In genomic region chr9:121161818-121162565, GRCm38 (mm10) we compare ENCODE assay signal across 16 mouse cellular contexts.
DNase-seq lines count a peak whose midpoint lies in the region; ATAC-seq lines count a peak whose summit lies in the region.
"Had no signal": no experiment of that assay in that cellular context is flagged by ENCODE, and none has a peak within 500 bp of the region (broad histone marks: within the 10 kb centered on the region; RNA-seq: fewer than 3 reads in every experiment).

No protein-coding gene starts in this region.

- H3K4me1 ChIP-seq in hindbrain, embryonic 16.5 days (ENCODE audit: control insufficient read depth, insufficient read depth, low read depth, low read length), result no peaks in the 10 kb centered on the region
- peaks cover 4% of the 10 kb centered on the region; the same call in 1 of the 2 replicates for H3K4me1 ChIP-seq in hindbrain, embryonic 13.5 days (replicated peaks)
- H3K4me1 ChIP-seq in liver, embryonic 11.5 days (replicated peaks; ENCODE audit: control insufficient read depth, insufficient read depth, low read length), result no peaks in the 10 kb centered on the region
- peaks cover 3% of the 10 kb centered on the region for H3K4me1 ChIP-seq in forebrain, embryonic 15.5 days

- 0 out of 2 replicates have a peak, but pooled peaks have one; percentile 20 for ATAC-seq in hindbrain, embryonic 16.5 days
- no peak for ATAC-seq in hindbrain, embryonic 13.5 days (ENCODE audit: low FRiP score)
- ATAC-seq in liver, embryonic 11.5 days (replicated peaks; ENCODE audit: low FRiP score), result no peak
- no peak for ATAC-seq in forebrain, embryonic 15.5 days (replicated peaks)
- ATAC-seq: CD4-positive, CD25-positive, alpha-beta regulatory T cell, adult 4 months; forebrain, embryonic 16.5 days had no signal

- no peaks in the 10 kb centered on the region for H3K27me3 ChIP-seq in hindbrain, embryonic 16.5 days (replicated peaks; ENCODE audit: control insufficient read depth, insufficient read depth, low read length)
- H3K27me3 ChIP-seq in hindbrain, embryonic 13.5 days, result no peaks in the 10 kb centered on the region
- no peaks in the 10 kb centered on the region for H3K27me3 ChIP-seq in liver, embryonic 11.5 days (replicated peaks; ENCODE audit: control insufficient read depth, insufficient read depth, low read length)
- no peaks in the 10 kb centered on the region for H3K27me3 ChIP-seq in forebrain, embryonic 15.5 days
- H3K27me3 ChIP-seq: embryonic facial prominence, embryonic 13.5 days had no signal

- no peak overlapping the region for H3K4me3 ChIP-seq in hindbrain, embryonic 16.5 days (ENCODE audit: low read length)
- H3K4me3 ChIP-seq in hindbrain, embryonic 13.5 days, result no peak overlapping the region
- no peak overlapping the region for H3K4me3 ChIP-seq in liver, embryonic 11.5 days (ENCODE audit: low read depth, low read length)
- H3K4me3 ChIP-seq in forebrain, embryonic 15.5 days, result no peak overlapping the region
- H3K4me3 ChIP-seq: embryonic facial prominence, embryonic 13.5 days; heart, adult 2 months had no signal

- no peak overlapping the region for H3K4me2 ChIP-seq in hindbrain, embryonic 16.5 days (ENCODE audit: low read length)
- no peak overlapping the region for H3K4me2 ChIP-seq in hindbrain, embryonic 13.5 days
- no peak overlapping the region for H3K4me2 ChIP-seq in liver, embryonic 11.5 days
- H3K4me2 ChIP-seq in forebrain, embryonic 15.5 days (replicated peaks), result no peak overlapping the region
- H3K4me2 ChIP-seq: embryonic facial prominence, embryonic 13.5 days had no signal

- no peak overlapping the region for H3K27ac ChIP-seq in hindbrain, embryonic 16.5 days (ENCODE audit: low read depth, low read length)
- no peak overlapping the region for H3K27ac ChIP-seq in hindbrain, embryonic 13.5 days
- H3K27ac ChIP-seq in liver, embryonic 11.5 days (ENCODE audit: low read depth, low read length), result no peak overlapping the region
- H3K27ac ChIP-seq in forebrain, embryonic 15.5 days (replicated peaks), result no peak overlapping the region
- H3K27ac ChIP-seq: embryonic facial prominence, embryonic 13.5 days; heart, adult 2 months; kidney, postnatal 0 days had no signal

- peak; percentile 11 to 46 for DNase-seq in adrenal gland, adult (ENCODE audit: inconsistent age in 2 of 2, low spot score in 1 of 2)
- DNase-seq in adrenal gland, postnatal 4 days (ENCODE audit: low spot score in 2 of 2), result no peak
- DNase-seq in right cerebral cortex, postnatal 4 days, result peak; percentile 31
- no peak for DNase-seq in right cerebral cortex, adult 18-20 months
- no peak for DNase-seq in liver, embryonic 11.5 days (ENCODE audit: low spot score)
- DNase-seq: gastrocnemius, postnatal 25 days; heart, adult 2 months; layer of hippocampus, postnatal 36 days; liver had no signal

- 86% methylated on average over 12 of the region's 12 CpGs for WGBS in hindbrain, embryonic 16.5 days
- 92% methylated on average over 12 of the region's 12 CpGs for WGBS in hindbrain, embryonic 13.5 days
- 83% methylated on average over 12 of the region's 12 CpGs for WGBS in liver, embryonic 11.5 days
- 84% methylated on average over 12 of the region's 12 CpGs for WGBS in forebrain, embryonic 15.5 days

- H3K9ac ChIP-seq in hindbrain, embryonic 16.5 days (ENCODE audit: low read depth, low read length), result no peak overlapping the region
- no peak overlapping the region for H3K9ac ChIP-seq in hindbrain, embryonic 13.5 days
- no peak overlapping the region for H3K9ac ChIP-seq in liver, embryonic 11.5 days (ENCODE audit: low read depth, low read length)
- no peak overlapping the region for H3K9ac ChIP-seq in forebrain, embryonic 15.5 days (replicated peaks)
- H3K9ac ChIP-seq: embryonic facial prominence, embryonic 13.5 days had no signal

- no peaks in the 10 kb centered on the region; the same call in 1 of the 2 replicates for H3K9me3 ChIP-seq in hindbrain, embryonic 16.5 days (ENCODE audit: control insufficient read depth, low read length)
- no peaks in the 10 kb centered on the region for H3K9me3 ChIP-seq in hindbrain, embryonic 13.5 days
- H3K9me3 ChIP-seq in liver, embryonic 11.5 days (ENCODE audit: control insufficient read depth, low read length), result no peaks in the 10 kb centered on the region
- H3K9me3 ChIP-seq in forebrain, embryonic 15.5 days, result no peaks in the 10 kb centered on the region
- H3K9me3 ChIP-seq: embryonic facial prominence, embryonic 13.5 days had no signal

- no peaks in the 10 kb centered on the region for H3K36me3 ChIP-seq in hindbrain, embryonic 16.5 days (ENCODE audit: control insufficient read depth, insufficient read depth, low read length)
- no peaks in the 10 kb centered on the region for H3K36me3 ChIP-seq in hindbrain, embryonic 13.5 days
- no peaks in the 10 kb centered on the region for H3K36me3 ChIP-seq in liver, embryonic 11.5 days (ENCODE audit: control insufficient read depth, insufficient read depth, low read length)
- H3K36me3 ChIP-seq in forebrain, embryonic 15.5 days, result no peaks in the 10 kb centered on the region

Comparison
In these comparisons a context has a peak if more than half of its experiments do, and no peak if none do; other contexts are left out.
1. DNase-seq: peak in adrenal gland, adult (2 of 2) and right cerebral cortex, postnatal 4 days (single experiment); none in adrenal gland, postnatal 4 days (0 of 2), right cerebral cortex, adult 18-20 months (single experiment) and liver, embryonic 11.5 days (single experiment).